Mouse (Mus musculus): Measurements from ENCODE around the gene Fadd. TPM values are rescaled to one million over a fixed set of nuclear protein-coding genes. Genes with fewer than 3 reads are reported as not detected.

Gene Fadd
- polyA plus RNA-seq (2016; fragmentation: Nextera tagmentation; extraction: Ambion mirVana) = 6.4 and 7.1 TPM in 2 replicates

DNA sequence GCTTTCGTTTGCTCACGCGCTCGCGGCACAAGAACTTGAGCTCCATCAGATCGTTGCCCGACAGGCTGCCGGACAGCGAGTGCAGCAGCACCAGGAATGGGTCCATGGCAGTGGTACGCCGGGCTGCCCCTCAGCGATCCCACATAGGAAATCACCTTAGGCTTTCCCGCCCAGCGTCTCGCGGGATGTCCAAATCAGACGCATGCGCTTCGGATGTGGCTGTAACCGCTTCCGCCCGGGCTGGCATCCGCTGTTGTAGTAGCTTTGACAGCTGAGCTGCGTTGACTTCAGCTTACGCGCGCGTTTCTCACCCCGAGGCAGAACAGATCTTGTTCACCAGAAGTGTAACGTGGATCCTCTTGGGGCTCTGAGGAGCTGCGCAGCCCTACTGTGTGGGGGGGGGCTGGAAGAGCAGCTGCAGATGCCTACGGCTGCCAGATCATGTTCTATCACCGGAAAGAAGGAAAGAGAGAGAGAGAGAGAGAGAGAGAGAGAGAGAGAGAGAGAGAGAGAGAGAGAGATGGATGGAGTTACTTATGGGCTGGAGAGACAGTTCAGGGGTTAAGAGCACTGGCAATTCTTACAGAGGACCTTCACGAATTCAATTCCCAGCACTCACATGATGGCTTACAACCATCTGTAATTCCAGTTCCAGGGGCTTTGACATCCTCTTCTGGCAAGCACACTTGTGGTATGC is at the start of gene Fadd:
Gene Fadd, minus strand, starts transcription at position 180 of the 697 bp plus-strand sequence.
- Histone ChIP-seq H3K4me2 (replicated peaks) (peak within 1 kb of the TSS; percentile 80), H3K27me3 (replicated peaks) (no peaks in the 10 kb centered on the region), H3K36me3 (peaks cover 17% of the 10 kb centered on the region), H3K9ac (peak within 1 kb of the TSS; percentile 70), H3K9me3 (no peaks in the 10 kb centered on the region), H3K27ac (peak within 1 kb of the TSS; percentile 66; the same call in 1 of the 2 replicates), H3K4me1 (peaks cover 17% of the 10 kb centered on the region), H3K4me3 (peak within 1 kb of the TSS; percentile 79)
- WGBS = 2% methylated on average over 34 of the region's 34 CpGs
- peak; percentile 88 for ATAC-seq (ENCODE audit: low FRiP score, low read depth)

- Histone ChIP-seq H3K27ac (no peak overlapping the region), H3K36me3 (no peaks in the 10 kb centered on the region)
- 88% methylated on average over 3 of the region's 3 CpGs for WGBS
These were observed 48.4 kb upstream of the Fadd start for GRCm38 (mm10) chr7:144630622-144631021.

GRCm38 (mm10) chr7:144628334-144628915 is 46.2 kb upstream of the Fadd start:
- no peak overlapping the region for H3K9ac ChIP-seq
- no peak overlapping the region for H3K4me2 ChIP-seq (replicated peaks)

More at GRCm38 (mm10) chr7:144630622-144631021, 48.4 kb upstream of the Fadd start:
- no peaks in the 10 kb centered on the region for H3K9me3 ChIP-seq
- 0 out of 2 replicates have a peak, but pooled peaks cover 3% of the 10 kb centered on the region for H3K27me3 ChIP-seq (replicated peaks)
- ATAC-seq (ENCODE audit: low FRiP score, low read depth) = no peak
- no peak overlapping the region for H3K4me3 ChIP-seq
- H3K4me1 ChIP-seq = peaks cover 27% of the 10 kb centered on the region
- no peak overlapping the region for H3K4me2 ChIP-seq (replicated peaks)
- H3K9ac ChIP-seq = no peak overlapping the region

DNA sequence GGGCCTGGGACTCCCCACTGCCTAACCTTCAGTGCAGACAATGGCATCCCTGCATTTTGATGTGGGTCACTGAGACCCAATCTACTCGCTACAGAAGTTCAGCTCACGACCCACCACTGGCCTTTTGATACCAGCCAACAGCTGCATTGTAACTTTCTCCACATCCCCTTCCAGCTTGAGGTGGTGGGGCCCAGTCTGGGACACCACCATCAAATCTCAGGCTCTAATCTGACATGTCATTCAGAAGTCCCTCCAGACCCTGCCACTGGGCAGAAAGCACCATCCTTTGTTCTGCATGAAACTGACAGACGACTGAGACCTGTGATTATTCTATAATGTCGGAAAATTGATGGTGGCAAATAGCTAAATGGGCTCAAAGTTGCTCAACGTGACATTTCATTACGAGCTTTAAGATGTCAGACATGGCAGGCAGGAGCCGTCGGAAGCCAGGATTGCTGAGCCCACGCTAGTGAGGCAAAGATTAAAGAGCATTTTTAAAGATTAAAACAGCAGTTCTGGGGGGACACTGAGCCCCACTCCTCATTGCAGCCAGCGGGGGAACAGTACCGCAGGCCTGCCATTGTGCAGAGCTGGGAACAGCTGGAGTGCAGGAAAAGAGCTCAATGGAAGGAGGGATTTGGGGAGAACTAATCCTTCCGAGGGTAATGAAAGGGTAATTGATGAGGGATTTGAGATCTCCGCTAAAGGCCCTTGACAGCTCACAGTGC is 45.5 kb upstream of the Fadd start:
- 0 out of 2 replicates have a peak, but pooled peaks cover 3% of the 10 kb centered on the region for H3K27me3 ChIP-seq (replicated peaks)
- no peak overlapping the region for H3K27ac ChIP-seq
- no peaks in the 10 kb centered on the region for H3K9me3 ChIP-seq
- H3K4me1 ChIP-seq = peaks cover 27% of the 10 kb centered on the region
- 10% methylated on average over 13 of the region's 13 CpGs for WGBS
- peak; percentile 72 for ATAC-seq (ENCODE audit: low FRiP score, low read depth)
- H3K4me2 ChIP-seq (replicated peaks) = no peak overlapping the region
- no peak overlapping the region for H3K9ac ChIP-seq
- H3K36me3 ChIP-seq = no peaks in the 10 kb centered on the region
- H3K4me3 ChIP-seq = no peak overlapping the region

More at GRCm38 (mm10) chr7:144628334-144628915, 46.2 kb upstream of the Fadd start:
- 9% methylated on average over 3 of the region's 3 CpGs for WGBS
- Histone ChIP-seq H3K27ac (no peak overlapping the region), H3K27me3 (replicated peaks) (0 out of 2 replicates have a peak, but pooled peaks cover 3% of the 10 kb centered on the region), H3K4me1 (peaks cover 27% of the 10 kb centered on the region), H3K36me3 (no peaks in the 10 kb centered on the region), H3K4me3 (no peak overlapping the region), H3K9me3 (no peaks in the 10 kb centered on the region)
- peak; percentile 81 for ATAC-seq (ENCODE audit: low FRiP score, low read depth)

GRCm38 (mm10) chr7:144626042-144626441 is 43.8 kb upstream of the Fadd start:
- H3K4me3 ChIP-seq = no peak overlapping the region
- no peak overlapping the region for H3K4me2 ChIP-seq (replicated peaks)
- no peaks in the 10 kb centered on the region for H3K9me3 ChIP-seq
- 0 out of 2 replicates have a peak, but pooled peaks cover 3% of the 10 kb centered on the region for H3K27me3 ChIP-seq (replicated peaks)
- WGBS = 88% methylated on average over 2 of the region's 2 CpGs
- no peak for ATAC-seq (ENCODE audit: low FRiP score, low read depth)
- no peak overlapping the region for H3K9ac ChIP-seq
- H3K27ac ChIP-seq = no peak overlapping the region
- H3K4me1 ChIP-seq = peaks cover 27% of the 10 kb centered on the region
- H3K36me3 ChIP-seq = no peaks in the 10 kb centered on the region

DNA sequence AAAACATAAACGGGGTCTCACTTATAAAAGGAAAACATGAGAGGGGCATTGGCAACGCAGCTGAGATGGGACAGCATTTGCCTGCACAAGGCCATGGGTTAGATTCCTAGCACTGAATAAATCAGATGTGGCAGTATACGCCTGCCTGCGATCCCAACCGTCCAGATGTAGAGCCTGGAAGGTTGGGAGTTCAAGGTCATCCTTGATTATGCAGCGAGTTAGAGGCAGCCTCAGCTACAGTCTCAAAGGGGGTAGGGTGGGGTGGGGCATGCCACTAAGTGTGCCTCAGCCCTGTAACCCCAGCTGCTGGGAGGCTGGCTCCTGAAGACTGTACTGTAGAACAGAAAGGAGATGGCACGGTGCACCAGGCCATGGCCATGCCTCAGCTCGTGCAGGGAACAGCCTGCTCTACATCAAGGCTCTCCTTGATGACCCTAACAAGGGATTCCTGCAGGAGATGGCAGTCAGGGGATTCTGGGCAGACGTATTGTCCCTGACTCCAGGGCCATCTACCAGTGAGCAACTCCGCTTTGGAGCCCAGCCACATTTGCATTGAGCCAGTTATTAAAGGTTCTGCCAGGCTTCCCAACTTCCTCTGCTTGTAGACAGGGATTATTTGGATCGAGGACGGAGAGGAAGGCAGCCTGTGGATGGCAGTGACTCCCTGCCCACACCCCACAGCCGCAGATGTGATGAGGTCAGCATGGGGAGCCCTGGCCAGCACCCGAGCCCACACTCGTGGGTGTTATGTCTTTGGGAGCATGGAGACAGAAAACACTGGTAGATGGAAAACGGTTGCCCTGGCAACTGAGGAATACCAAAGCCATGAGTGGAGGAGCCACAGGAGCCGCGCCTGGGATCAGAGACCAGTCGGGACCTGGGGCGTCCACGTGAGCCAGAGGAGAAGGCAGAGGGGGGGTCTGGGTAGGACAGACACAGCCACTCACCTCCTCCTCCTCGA is 38.7 kb upstream of the Fadd start:
- Histone ChIP-seq H3K4me2 (replicated peaks) (no peak overlapping the region), H3K27me3 (replicated peaks) (no peaks in the 10 kb centered on the region), H3K9ac (no peak overlapping the region), H3K27ac (no peak overlapping the region), H3K4me1 (no peaks in the 10 kb centered on the region), H3K9me3 (no peaks in the 10 kb centered on the region), H3K36me3 (no peaks in the 10 kb centered on the region), H3K4me3 (no peak overlapping the region)
- WGBS = 76% methylated on average over 22 of the region's 22 CpGs
- ATAC-seq (ENCODE audit: low FRiP score, low read depth) = no peak

GRCm38 (mm10) chr7:144620315-144620714 is 38.1 kb upstream of the Fadd start:
- Histone ChIP-seq H3K9ac (no peak overlapping the region), H3K4me2 (replicated peaks) (no peak overlapping the region), H3K4me3 (no peak overlapping the region), H3K27ac (no peak overlapping the region), H3K9me3 (no peaks in the 10 kb centered on the region), H3K36me3 (no peaks in the 10 kb centered on the region), H3K27me3 (replicated peaks) (no peaks in the 10 kb centered on the region), H3K4me1 (no peaks in the 10 kb centered on the region)
- no peak for ATAC-seq (ENCODE audit: low FRiP score, low read depth)

- Histone ChIP-seq H3K27me3 (replicated peaks) (no peaks in the 10 kb centered on the region), H3K9ac (no peak overlapping the region), H3K27ac (no peak overlapping the region), H3K4me2 (replicated peaks) (no peak overlapping the region), H3K36me3 (no peaks in the 10 kb centered on the region), H3K9me3 (no peaks in the 10 kb centered on the region), H3K4me1 (no peaks in the 10 kb centered on the region), H3K4me3 (no peak overlapping the region)
- WGBS = 75% methylated on average over 6 of the region's 6 CpGs
- no peak for ATAC-seq (ENCODE audit: low FRiP score, low read depth)
These were observed 33.1 kb upstream of the Fadd start for GRCm38 (mm10) chr7:144615343-144615742.

- WGBS = 90% methylated on average over 4 of the region's 4 CpGs
- H3K27me3 ChIP-seq (replicated peaks) = no peaks in the 10 kb centered on the region
- H3K9me3 ChIP-seq = no peaks in the 10 kb centered on the region
- H3K4me2 ChIP-seq (replicated peaks) = no peak overlapping the region
- no peaks in the 10 kb centered on the region for H3K36me3 ChIP-seq
- no peak for ATAC-seq (ENCODE audit: low FRiP score, low read depth)
- H3K4me3 ChIP-seq = no peak overlapping the region
- no peaks in the 10 kb centered on the region for H3K4me1 ChIP-seq
- H3K9ac ChIP-seq = no peak overlapping the region
- H3K27ac ChIP-seq = no peak overlapping the region
These were observed 30.6 kb upstream of the Fadd start for GRCm38 (mm10) chr7:144612829-144613228.

DNA sequence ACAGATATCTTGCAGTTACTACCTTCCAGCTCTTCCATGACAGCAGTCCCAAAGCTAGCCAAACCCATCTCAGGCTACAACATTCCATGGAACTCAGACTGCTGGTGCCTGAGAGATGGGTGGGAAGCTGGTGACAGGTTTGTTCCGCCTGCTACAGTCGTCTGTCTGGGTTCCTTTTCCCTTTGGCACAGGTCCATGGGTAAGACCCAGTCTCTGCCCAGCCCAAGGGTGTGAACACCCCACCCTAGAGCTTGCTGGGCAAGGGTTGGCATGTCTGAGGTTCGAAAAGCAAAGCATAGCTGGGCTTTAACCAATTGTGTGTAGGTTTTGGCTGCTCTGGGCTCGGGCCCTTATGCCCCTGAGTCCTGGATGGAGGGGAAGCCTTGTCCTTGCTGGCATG is 30.1 kb upstream of the Fadd start:
- no peak overlapping the region for H3K4me2 ChIP-seq (replicated peaks)
- H3K9ac ChIP-seq = no peak overlapping the region
- ATAC-seq (ENCODE audit: low FRiP score, low read depth) = no peak
- no peaks in the 10 kb centered on the region for H3K36me3 ChIP-seq
- 83% methylated on average over 4 of the region's 4 CpGs for WGBS
- H3K27ac ChIP-seq = no peak overlapping the region
- no peak overlapping the region for H3K4me3 ChIP-seq
- H3K4me1 ChIP-seq = no peaks in the 10 kb centered on the region
- no peaks in the 10 kb centered on the region for H3K27me3 ChIP-seq (replicated peaks)
- no peaks in the 10 kb centered on the region for H3K9me3 ChIP-seq

DNA sequence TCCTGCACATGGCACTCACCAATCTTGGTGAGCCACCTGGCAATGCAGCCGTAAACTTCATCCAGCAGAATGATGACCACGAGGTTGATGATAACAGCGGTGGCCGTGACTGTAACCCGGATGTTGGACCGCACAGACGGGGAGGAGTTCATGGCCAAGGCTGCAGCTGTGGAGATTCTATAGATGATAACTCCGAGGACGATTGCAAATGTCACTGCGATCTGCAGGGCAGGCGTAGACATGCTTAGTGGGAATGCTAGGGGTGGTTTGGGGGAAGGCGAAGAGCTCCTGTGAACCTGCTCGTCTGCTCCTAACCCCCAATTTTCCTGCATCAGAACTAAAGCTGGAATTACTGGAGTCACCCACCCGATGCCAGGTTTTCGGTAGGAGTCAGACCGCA is 29.3 kb upstream of the Fadd start:
- no peak overlapping the region for H3K4me3 ChIP-seq
- no peak overlapping the region for H3K9ac ChIP-seq
- H3K27me3 ChIP-seq (replicated peaks) = no peaks in the 10 kb centered on the region
- H3K4me2 ChIP-seq (replicated peaks) = no peak overlapping the region
- no peaks in the 10 kb centered on the region for H3K4me1 ChIP-seq
- no peak for ATAC-seq (ENCODE audit: low FRiP score, low read depth)
- no peak overlapping the region for H3K27ac ChIP-seq
- no peaks in the 10 kb centered on the region for H3K36me3 ChIP-seq
- no peaks in the 10 kb centered on the region for H3K9me3 ChIP-seq
- 92% methylated on average over 16 of the region's 16 CpGs for WGBS

All from neural tube, embryonic 12.5 days (tissue).